Mouse (Mus musculus): ENCODE measurements around the gene Vgll2.

GRCm38 (mm10) chr10:51982395-51982794 is 39.9 kb upstream of the Vgll2 start:
- TF ChIP-seq MAFK (IDR thresholded peaks at IDR 0.05; ENCODE audit: insufficient read depth, low read depth, low read length) (no peak), ZNF384 (IDR thresholded peaks at IDR 0.05; ENCODE audit: low read depth, low read length) (no peak), CHD2 (IDR thresholded peaks at IDR 0.05; ENCODE audit: low read depth, low read length) (no peak), ZC3H11A (IDR thresholded peaks at IDR 0.05; ENCODE audit: borderline replicate concordance, low read depth, low read length) (no peak), HCFC1 (IDR thresholded peaks at IDR 0.05; ENCODE audit: borderline replicate concordance, insufficient read depth, low read length) (no peak)

Measured in ES-E14 (cell line).